Mouse (Mus musculus) hindbrain, embryonic 14.5 days (tissue): Measurements from ENCODE around the gene Cep112. TPM values are rescaled to one million over a fixed set of nuclear protein-coding genes. Genes with fewer than 3 reads are reported as not detected.
"Not testable (repeated sequence)": the region's sequence is repeated elsewhere in the genome, so short reads cannot be mapped to it uniquely, and the experiment has no call there.

Source experiments
- ATAC-seq: fragments of 200-750 bp; cut with Nextera tagmentation; 2 replicates; pipeline ENCODE4 v1.8.0; 2017; ENCODE audit warnings: moderate number of reproducible peaks, mild to moderate bottlenecking, moderate TSS enrichment, moderate library complexity; ENCODE audit not compliant: low FRiP score
- DNase-seq: peaks from one replicate; pipeline ENCODE4 v3.0.0-alpha.2; 2015; ENCODE audit warnings: low spot score
- H3K27ac ChIP-seq: fragments of 300-500 bp; sonication (generic); 2 replicates; pipeline ENCODE4 v1.5.1; 2014; ENCODE audit warnings: mild to moderate bottlenecking, moderate library complexity
- H3K27me3 ChIP-seq: fragments of 300-500 bp; sonication (generic); 2 replicates; pipeline ENCODE4 v1.6.1; 2014; ENCODE audit warnings: mild to moderate bottlenecking, low read length, mixed read lengths; ENCODE audit not compliant: control insufficient read depth, insufficient read depth
- H3K36me3 ChIP-seq: fragments of 300-500 bp; sonication (generic); replicated peaks from 2 replicates; pipeline ENCODE4 v1.6.1; 2014; ENCODE audit not compliant: control insufficient read depth, insufficient read depth
- H3K4me1 ChIP-seq: fragments of 300-500 bp; sonication (generic); replicated peaks from 2 replicates; pipeline ENCODE4 v1.6.1; 2014; ENCODE audit warnings: antibody characterized with exemption, low read length, mixed read lengths; ENCODE audit not compliant: control insufficient read depth, insufficient read depth
- H3K4me2 ChIP-seq: fragments of 300-500 bp; sonication (generic); replicated peaks from 2 replicates; pipeline ENCODE4 v1.6.1; 2014; ENCODE audit warnings: mild to moderate bottlenecking, moderate library complexity
- H3K4me3 ChIP-seq: fragments of 300-500 bp; sonication (generic); replicated peaks from 2 replicates; pipeline ENCODE4 v1.5.1; 2014; ENCODE audit warnings: mild to moderate bottlenecking, low read length
- H3K9ac ChIP-seq: fragments of 300-500 bp; sonication (generic); 2 replicates; pipeline ENCODE4 v1.6.1; 2014
- H3K9me3 ChIP-seq: fragments of 300-500 bp; sonication (generic); 2 replicates; pipeline ENCODE4 v1.6.1; 2016; ENCODE audit warnings: low read length; ENCODE audit not compliant: control insufficient read depth
- WGBS: fragments of 180-500 bp; shearing (Covaris S2); extraction: QIAGEN DNeasy Blood & Tissue Kit; methylation state at CpG from one replicate; pipeline ENCODE4 v1.1.7; 2014; 5-methylcytosine and 5-hydroxymethylcytosine counted together
- polyA plus RNA-seq: library from polyadenylated mRNA; unstranded; fragments of >200 nt; fragmentation: Nextera tagmentation; extraction: Ambion mirVana; gene quantifications from 2 replicates; pipeline ENCODE4 v1.2.1, GENCODE M21; 2014

Gene Cep112
- polyA plus RNA-seq, 1 experiment from 2014 or later, result 9.6 TPM

DNA sequence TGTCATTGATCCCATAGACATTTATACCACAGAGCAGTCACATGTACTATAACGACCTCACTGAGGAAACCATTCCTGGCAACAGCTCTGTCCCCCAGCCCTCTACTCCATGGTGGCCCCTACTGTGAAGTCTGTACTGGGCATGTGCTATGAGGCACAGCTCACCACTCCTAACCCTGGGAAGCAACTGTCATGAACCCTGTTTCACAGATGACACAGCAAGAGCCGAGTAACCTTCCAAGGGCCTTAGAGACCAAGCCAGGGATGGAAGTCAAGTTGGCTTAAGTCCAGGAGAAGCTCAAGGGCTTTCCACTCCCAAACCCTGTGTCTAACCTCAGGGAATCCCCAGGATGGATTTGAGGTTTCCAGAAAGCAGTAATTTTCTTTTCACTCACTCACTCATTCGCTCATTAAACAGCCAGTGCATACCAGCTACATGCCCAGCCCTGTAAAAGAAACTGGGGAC lies 433.4 kb downstream of the Cep112 start:
- no peak overlapping the region for H3K4me3 ChIP-seq
- H3K4me2 ChIP-seq, result no peak overlapping the region
- 61% methylated on average over 3 of the region's 3 CpGs for WGBS
- no peak for DNase-seq
- no peaks in the 10 kb centered on the region for H3K36me3 ChIP-seq
- ATAC-seq, result no peak
- no peaks in the 10 kb centered on the region; the same call in 1 of the 2 replicates for H3K4me1 ChIP-seq
- no peak overlapping the region for H3K9ac ChIP-seq
- no peak overlapping the region for H3K27ac ChIP-seq
- H3K27me3 ChIP-seq, result no peaks in the 10 kb centered on the region
- no peaks in the 10 kb centered on the region for H3K9me3 ChIP-seq

DNA sequence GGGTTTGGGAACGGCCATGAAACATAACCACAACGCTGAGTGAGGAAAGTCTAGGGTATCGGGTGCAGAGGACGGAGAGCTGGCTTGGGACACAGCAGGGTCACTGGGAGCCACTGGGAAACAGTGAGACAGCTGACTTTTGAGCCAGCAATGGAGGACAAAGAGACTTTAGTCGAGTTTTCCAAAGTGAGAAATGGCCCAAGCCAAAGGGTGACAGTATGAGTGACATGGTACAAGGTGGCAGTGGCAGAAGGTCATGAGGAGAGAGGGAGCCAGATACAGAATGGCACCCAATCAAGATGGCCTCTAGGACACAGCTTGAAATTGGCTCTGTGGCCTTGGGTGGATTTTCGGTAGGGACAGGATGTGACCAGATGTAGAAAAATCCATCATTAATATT lies 433.9 kb downstream of the Cep112 start:
- H3K9ac ChIP-seq, result no peak overlapping the region
- H3K4me1 ChIP-seq, result no peaks in the 10 kb centered on the region; the same call in 1 of the 2 replicates
- H3K27ac ChIP-seq, result no peak overlapping the region
- ATAC-seq (no peak), DNase-seq (no peak)
- H3K9me3 ChIP-seq, result no peaks in the 10 kb centered on the region
- H3K36me3 ChIP-seq, result no peaks in the 10 kb centered on the region
- no peak overlapping the region for H3K4me2 ChIP-seq
- H3K4me3 ChIP-seq, result no peak overlapping the region
- no peaks in the 10 kb centered on the region for H3K27me3 ChIP-seq
- WGBS, result 75% methylated on average over 6 of the region's 6 CpGs

DNA sequence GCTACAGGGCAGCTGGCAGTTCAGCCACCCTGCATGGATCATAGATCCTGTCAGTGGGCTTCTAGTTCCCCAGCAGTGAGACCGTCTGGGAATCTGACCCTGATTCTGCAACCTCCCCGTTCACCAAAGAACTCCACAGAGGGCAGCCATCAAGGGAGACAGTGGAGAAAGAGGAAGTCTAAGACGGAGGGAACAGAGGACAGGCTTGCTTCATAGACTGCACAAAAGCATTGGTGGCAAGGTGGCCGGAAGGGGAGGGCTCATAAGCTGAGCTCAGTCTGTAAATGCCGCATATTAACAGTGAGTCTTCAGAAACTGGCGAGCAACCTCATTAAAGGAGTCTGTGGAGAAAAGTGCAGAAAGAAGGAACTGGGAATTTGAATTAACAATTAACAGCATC lies 437.4 kb downstream of the Cep112 start:
- H3K27ac ChIP-seq, result no peak overlapping the region

DNA sequence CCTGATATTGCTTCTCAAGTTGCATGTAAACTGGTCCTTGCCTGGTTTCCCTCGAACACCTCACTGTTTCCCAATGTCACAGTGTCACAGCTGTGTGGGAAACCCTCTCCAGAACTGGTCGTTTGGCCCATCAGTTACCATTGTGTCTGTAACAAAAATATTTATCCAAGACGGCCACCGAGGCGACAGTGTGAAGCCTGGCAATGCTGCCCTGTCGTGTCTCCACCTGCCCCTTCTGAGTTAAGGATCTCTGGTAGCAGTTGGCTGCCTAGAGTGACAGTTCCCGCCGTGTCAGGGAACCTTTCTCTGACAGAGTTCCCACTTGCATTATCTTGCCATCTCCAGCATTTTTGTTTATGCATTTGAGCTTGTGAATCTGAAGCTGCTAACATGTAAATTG lies 440.8 kb downstream of the Cep112 start:
- no peak overlapping the region for H3K4me2 ChIP-seq
- H3K9ac ChIP-seq, result no peak overlapping the region
- no peak for ATAC-seq
- no peaks in the 10 kb centered on the region for H3K4me1 ChIP-seq
- no peak overlapping the region for H3K4me3 ChIP-seq
- no peaks in the 10 kb centered on the region for H3K36me3 ChIP-seq
- H3K27me3 ChIP-seq, result no peaks in the 10 kb centered on the region
- no peak for DNase-seq
- H3K9me3 ChIP-seq, result no peaks in the 10 kb centered on the region
- H3K27ac ChIP-seq, result no peak overlapping the region
- WGBS, result 72% methylated on average over 8 of the region's 8 CpGs

More for the DNA sequence above, 437.4 kb downstream of the Cep112 start:
- Histone ChIP-seq H3K36me3 (no peaks in the 10 kb centered on the region), H3K9ac (no peak overlapping the region), H3K9me3 (no peaks in the 10 kb centered on the region), H3K27me3 (no peaks in the 10 kb centered on the region), H3K4me3 (no peak overlapping the region), H3K4me2 (no peak overlapping the region), H3K4me1 (no peaks in the 10 kb centered on the region; the same call in 1 of the 2 replicates)
- ATAC-seq, result no peak
- DNase-seq, result no peak
- 62% methylated on average over 6 of the region's 6 CpGs for WGBS

DNA sequence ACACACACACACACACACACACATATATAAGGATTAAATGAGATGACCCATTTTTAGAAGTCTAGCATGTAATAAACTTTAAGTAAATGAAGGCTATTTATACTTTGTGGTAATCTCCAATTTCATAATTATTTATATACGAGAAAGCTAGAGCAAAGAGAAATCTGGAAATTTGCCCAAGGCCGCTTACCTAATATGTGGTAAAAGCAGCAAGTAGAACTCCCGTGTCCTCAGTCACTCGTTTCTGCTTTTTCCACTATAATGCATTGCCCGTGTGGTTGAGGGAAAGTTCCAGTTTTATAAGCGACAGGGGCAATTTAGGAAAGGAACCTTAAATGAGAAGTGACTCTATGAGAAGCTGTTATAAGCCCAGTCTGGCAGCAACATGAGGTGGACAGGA lies 442.5 kb downstream of the Cep112 start:
- Histone ChIP-seq H3K36me3 (no peaks in the 10 kb centered on the region), H3K27ac (no peak overlapping the region; the same call in 1 of the 2 replicates), H3K4me2 (no peak overlapping the region), H3K27me3 (no peaks in the 10 kb centered on the region), H3K9me3 (no peaks in the 10 kb centered on the region), H3K4me1 (no peaks in the 10 kb centered on the region), H3K9ac (no peak overlapping the region), H3K4me3 (no peak overlapping the region)
- WGBS, result 90% methylated on average over 6 of the region's 6 CpGs
- DNase-seq (no peak), ATAC-seq (no peak)

DNA sequence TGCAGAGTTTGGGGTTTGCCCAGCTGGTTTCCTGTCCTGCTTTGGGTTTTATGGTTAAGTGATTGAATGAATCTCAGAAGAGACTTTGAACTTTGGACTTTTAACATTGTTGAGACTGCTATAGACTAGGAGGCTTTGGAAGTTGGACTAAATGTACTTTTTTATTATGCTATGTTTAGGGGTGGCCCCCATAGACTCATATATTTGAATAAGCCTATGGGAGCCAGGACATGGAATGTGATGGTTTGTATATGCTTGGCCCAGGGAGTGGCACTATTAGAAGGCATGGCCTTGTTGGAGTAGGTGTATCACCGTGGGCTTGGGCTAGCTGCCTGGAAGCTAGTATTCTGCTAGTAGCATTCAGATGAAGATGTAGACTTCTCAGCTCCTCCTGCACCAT lies 446.3 kb downstream of the Cep112 start:
- not testable (repeated sequence) for DNase-seq, H3K4me2 ChIP-seq, ATAC-seq, H3K36me3 ChIP-seq, H3K27me3 ChIP-seq, H3K9me3 ChIP-seq, H3K4me3 ChIP-seq, H3K27ac ChIP-seq, H3K9ac ChIP-seq, H3K4me1 ChIP-seq
- WGBS, result 100% methylated on average over 1 of the region's 1 CpGs

DNA sequence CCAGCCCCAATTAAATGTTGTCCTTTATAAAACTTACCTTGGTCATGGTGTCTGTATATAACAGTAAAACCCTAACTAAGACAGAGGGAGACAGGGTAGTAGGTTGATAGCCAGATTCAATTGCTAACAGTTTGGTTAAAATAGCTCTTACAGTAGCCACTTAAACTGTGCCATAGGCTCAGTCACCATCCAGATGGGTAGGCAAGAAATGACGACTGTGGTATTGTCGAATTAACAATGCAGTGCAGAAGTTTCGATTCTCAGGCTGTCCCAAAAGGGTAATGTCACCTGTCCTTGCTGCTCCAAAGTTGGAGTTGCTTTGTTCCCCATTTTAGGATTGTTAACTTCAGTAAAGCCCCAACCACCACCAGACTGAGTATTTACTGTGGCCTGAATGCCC lies 446.8 kb downstream of the Cep112 start:
- no peak for ATAC-seq
- 87% methylated on average over 3 of the region's 3 CpGs for WGBS
- no peaks in the 10 kb centered on the region for H3K36me3 ChIP-seq
- DNase-seq, result no peak
- H3K9me3 ChIP-seq, result no peaks in the 10 kb centered on the region
- no peak overlapping the region for H3K4me2 ChIP-seq
- H3K9ac ChIP-seq, result no peak overlapping the region
- H3K4me3 ChIP-seq, result no peak overlapping the region
- no peak overlapping the region for H3K27ac ChIP-seq
- H3K4me1 ChIP-seq, result no peaks in the 10 kb centered on the region
- H3K27me3 ChIP-seq, result no peaks in the 10 kb centered on the region

DNA sequence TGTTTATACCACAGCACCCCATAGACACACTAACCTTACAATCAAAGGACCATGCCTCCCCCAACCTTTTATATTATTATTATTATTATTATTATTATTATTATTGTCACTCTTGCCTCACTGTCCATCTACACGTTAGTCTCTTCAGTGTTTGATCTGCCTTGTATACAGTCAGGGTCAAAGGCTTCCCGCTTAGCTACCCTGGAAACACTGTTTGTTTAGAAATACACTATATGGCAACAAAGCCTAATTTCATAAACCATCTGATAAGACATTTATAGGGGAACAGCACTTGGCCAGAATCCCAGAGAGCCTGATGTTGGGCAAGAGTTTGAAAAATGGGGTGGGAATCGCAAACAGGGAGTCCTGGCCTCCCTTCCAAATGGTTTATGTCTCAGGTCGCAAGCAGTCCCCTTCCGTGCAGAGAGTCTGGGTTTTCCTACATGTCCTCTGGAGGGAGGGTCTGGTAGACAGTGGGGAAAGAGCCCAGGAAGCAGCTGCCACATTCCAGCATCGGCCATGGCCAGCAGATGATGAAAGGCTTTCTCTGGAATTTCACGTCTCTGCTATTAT lies 451.7 kb downstream of the Cep112 start:
- no peaks in the 10 kb centered on the region for H3K9me3 ChIP-seq
- H3K9ac ChIP-seq, result no peak overlapping the region
- DNase-seq (no peak), ATAC-seq (no peak)
- H3K4me1 ChIP-seq, result no peaks in the 10 kb centered on the region
- no peak overlapping the region for H3K27ac ChIP-seq
- 84% methylated on average over 7 of the region's 7 CpGs for WGBS
- H3K4me3 ChIP-seq, result no peak overlapping the region
- H3K4me2 ChIP-seq, result no peak overlapping the region
- no peaks in the 10 kb centered on the region for H3K27me3 ChIP-seq
- H3K36me3 ChIP-seq, result no peaks in the 10 kb centered on the region

DNA sequence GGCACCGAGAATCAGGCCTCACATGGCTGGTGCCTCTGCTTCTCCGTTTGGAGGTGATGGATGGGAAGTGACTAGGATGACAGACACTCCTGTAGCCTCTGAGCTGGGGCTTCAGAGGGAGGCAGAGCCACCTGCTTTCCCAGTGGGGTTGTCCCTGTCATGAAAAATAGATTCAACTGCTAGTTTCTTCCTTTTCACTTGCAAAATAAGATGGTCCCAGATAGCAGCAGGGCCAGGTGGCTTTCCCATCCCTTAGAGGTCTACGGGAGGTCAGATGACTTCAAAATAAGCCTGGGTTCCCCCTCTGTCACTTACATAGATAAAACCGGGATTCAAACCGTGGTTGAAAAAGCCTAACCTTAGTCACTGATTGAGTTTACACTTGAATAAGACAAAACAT lies 452.5 kb downstream of the Cep112 start:
- no peaks in the 10 kb centered on the region for H3K27me3 ChIP-seq
- no peak overlapping the region for H3K9ac ChIP-seq
- H3K36me3 ChIP-seq, result no peaks in the 10 kb centered on the region
- WGBS, result 64% methylated on average over 5 of the region's 5 CpGs
- no peaks in the 10 kb centered on the region for H3K4me1 ChIP-seq
- ATAC-seq (no peak), DNase-seq (no peak)
- H3K4me3 ChIP-seq, result no peak overlapping the region
- no peaks in the 10 kb centered on the region for H3K9me3 ChIP-seq
- H3K27ac ChIP-seq, result no peak overlapping the region
- H3K4me2 ChIP-seq, result no peak overlapping the region

DNA sequence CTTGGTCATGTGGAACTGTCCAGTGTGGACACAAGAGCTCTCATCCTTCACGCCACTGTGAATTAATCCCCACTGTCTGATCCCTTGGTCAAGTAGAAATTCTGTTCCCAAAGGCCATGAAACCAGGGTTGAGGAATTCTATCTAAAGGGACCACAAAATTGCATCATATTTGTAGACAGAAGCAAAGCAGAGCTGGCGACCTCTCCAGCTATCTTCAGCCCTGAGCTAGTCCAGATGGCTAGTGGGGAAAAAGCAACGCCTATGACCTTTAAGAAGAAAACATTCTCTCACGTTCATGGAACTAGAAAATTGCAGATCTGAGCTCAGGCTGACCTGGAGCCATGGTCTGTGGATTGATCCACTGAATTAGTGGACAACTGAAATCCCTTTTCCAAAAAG lies 455.6 kb downstream of the Cep112 start:
- Histone ChIP-seq H3K9me3 (no peaks in the 10 kb centered on the region), H3K4me2 (no peak overlapping the region), H3K9ac (no peak overlapping the region), H3K4me1 (no peaks in the 10 kb centered on the region), H3K27ac (no peak overlapping the region), H3K27me3 (no peaks in the 10 kb centered on the region), H3K36me3 (no peaks in the 10 kb centered on the region), H3K4me3 (no peak overlapping the region)
- DNase-seq, result no peak
- no peak for ATAC-seq
- 91% methylated on average over 4 of the region's 4 CpGs for WGBS
